Mouse (Mus musculus): ENCODE measurements around the gene Pus3. TPM values are rescaled to one million over a fixed set of nuclear protein-coding genes. Genes with fewer than 3 reads are reported as not detected.
A peak's percentile ranks its signal among the peaks of the same experiment; 100 is the strongest.

Pus3 gene
- total RNA-seq (2021): 10 to 100 TPM in 1 of 2 experiments, 1 to 10 TPM in 1; 9.5 to 13.0 TPM
- long read RNA-seq, experiment 1, partial matches to known transcripts: 1 of 1 reads
- long read RNA-seq, experiment 1, other reads (novel, unspliced or antisense): 0 of 1 reads
- long read RNA-seq, experiment 2, transcript Pus3-201 (4 exons, 2,019 nt): major isoform, 8 of 8 reads
- long read RNA-seq, experiment 2, partial matches to known transcripts: 0 of 8 reads
- long read RNA-seq, experiment 2, other reads (novel, unspliced or antisense): 0 of 8 reads

- DNase-seq (ENCODE audit: low spot score in 2 of 2): peak; percentile 20 to 38
These were observed at the start of gene Pus3, which contains the start of gene Ddx25 for GRCm38 (mm10) chr9:35558257-35559008. Pus3 (plus strand) TSS chr9:35558595. Ddx25 (minus strand) TSS chr9:35558528.

- no peak for DNase-seq (ENCODE audit: low spot score in 2 of 2)
These were observed 44.5 kb upstream of the Pus3 start for GRCm38 (mm10) chr9:35513900-35514299.

- DNase-seq (ENCODE audit: low spot score in 2 of 2): no peak
These were observed 42.2 kb upstream of the Pus3 start for GRCm38 (mm10) chr9:35516182-35516581.

GRCm38 (mm10) chr9:35516711-35517110, 41.7 kb upstream of the Pus3 start:
- DNase-seq (ENCODE audit: low spot score in 2 of 2): no peak

- DNase-seq (ENCODE audit: low spot score in 2 of 2): no peak
These were observed 40.2 kb upstream of the Pus3 start, which contains the start of gene Gm1113 for GRCm38 (mm10) chr9:35518169-35518568. Gm1113 (minus strand) TSS chr9:35518269.

- no peak for DNase-seq (ENCODE audit: low spot score in 2 of 2)
These were observed 37.6 kb upstream of the Pus3 start for GRCm38 (mm10) chr9:35520631-35521348.

- no peak for DNase-seq (ENCODE audit: low spot score in 2 of 2)
These were observed 36.2 kb upstream of the Pus3 start for GRCm38 (mm10) chr9:35522241-35522640.

- DNase-seq (ENCODE audit: low spot score in 2 of 2): no peak
These were observed 35.4 kb upstream of the Pus3 start for GRCm38 (mm10) chr9:35522821-35523515.

GRCm38 (mm10) chr9:35523541-35523940, 34.9 kb upstream of the Pus3 start:
- DNase-seq (ENCODE audit: low spot score in 2 of 2): no peak

- peak; percentile 52 to 61 for DNase-seq (ENCODE audit: low spot score in 2 of 2)
These were observed 34.4 kb upstream of the Pus3 start for GRCm38 (mm10) chr9:35523941-35524411.

GRCm38 (mm10) chr9:35529141-35529540, 29.3 kb upstream of the Pus3 start:
- no peak for DNase-seq (ENCODE audit: low spot score in 2 of 2)

GRCm38 (mm10) chr9:35529796-35530195, 28.6 kb upstream of the Pus3 start:
- no peak for DNase-seq (ENCODE audit: low spot score in 2 of 2)

GRCm38 (mm10) chr9:35533266-35533665, 25.1 kb upstream of the Pus3 start:
- DNase-seq (ENCODE audit: low spot score in 2 of 2): no peak

GRCm38 (mm10) chr9:35535110-35535509, 23.3 kb upstream of the Pus3 start:
- peak; percentile 21 to 33 for DNase-seq (ENCODE audit: low spot score in 2 of 2)

GRCm38 (mm10) chr9:35535876-35536275, 22.5 kb upstream of the Pus3 start:
- DNase-seq (ENCODE audit: low spot score in 2 of 2): no peak

- DNase-seq (ENCODE audit: low spot score in 2 of 2): no peak
These were observed 19.2 kb upstream of the Pus3 start for GRCm38 (mm10) chr9:35539001-35539750.

GRCm38 (mm10) chr9:35541024-35541423, 17.4 kb upstream of the Pus3 start:
- no peak for DNase-seq (ENCODE audit: low spot score in 2 of 2)

GRCm38 (mm10) chr9:35541488-35541887, 16.9 kb upstream of the Pus3 start:
- peak; percentile 52 to 79 for DNase-seq (ENCODE audit: low spot score in 2 of 2)

GRCm38 (mm10) chr9:35541941-35542340, 16.5 kb upstream of the Pus3 start:
- no peak for DNase-seq (ENCODE audit: low spot score in 2 of 2)
